Mouse (Mus musculus): Measurements from ENCODE around the gene Dip2c.

DNA sequence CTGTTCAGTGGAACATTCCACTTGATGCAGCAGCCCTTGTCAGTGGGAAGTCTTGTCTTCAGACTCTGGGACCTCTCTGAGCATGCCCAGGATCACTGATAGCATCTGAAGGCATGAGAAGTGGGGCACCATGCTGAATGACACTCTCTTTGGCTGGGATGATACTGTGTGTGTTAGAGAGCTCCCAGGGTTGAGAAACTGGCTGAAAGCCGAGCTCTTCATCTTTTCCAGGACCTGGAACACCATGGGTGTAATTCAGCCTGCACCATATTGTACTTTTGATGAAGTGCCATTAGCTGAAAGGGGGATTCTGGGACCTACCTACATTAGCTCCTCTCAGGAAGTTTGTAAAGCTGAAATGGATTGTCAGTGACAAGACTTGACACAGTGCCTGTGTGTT lies 146.5 kb downstream of the Dip2c start:
- TF ChIP-seq GATA1 (IDR thresholded peaks at IDR 0.05; ENCODE audit: borderline replicate concordance, low read length) (no peak), FLI1 (IDR thresholded peaks at IDR 0.05; ENCODE audit: low read length) (no peak)

Data from megakaryocyte, embryonic 14.5 days (primary cell).